Mouse (Mus musculus) embryonic fibroblast, embryonic 13.5 days (primary cell): Measurements from ENCODE around the gene Arid1b. TPM values are rescaled to one million over a fixed set of nuclear protein-coding genes. Genes with fewer than 3 reads are reported as not detected.
"Not testable (repeated sequence)": the region's sequence is repeated elsewhere in the genome, so short reads cannot be mapped to it uniquely, and the experiment has no call there.

Experiments
- H3K27ac ChIP-seq: 2 replicates; pipeline ENCODE4 v1.5.1; 2012; ENCODE audit warnings: low read length, control low read depth, inconsistent platforms; ENCODE audit not compliant: insufficient read depth
- H3K4me1 ChIP-seq: 2 replicates; pipeline ENCODE4 v1.6.1; 2011; ENCODE audit warnings: low read length; ENCODE audit not compliant: control insufficient read depth, insufficient read depth
- H3K4me3 ChIP-seq: 2 replicates; pipeline ENCODE4 v1.5.1; 2011; ENCODE audit warnings: mild to moderate bottlenecking, control low read depth, low read length; ENCODE audit not compliant: insufficient read depth
- CTCF ChIP-seq: IDR thresholded peaks from 2 replicates; pipeline ENCODE4 v1.5.1; 2011; ENCODE audit warnings: mild to moderate bottlenecking, control low read depth, low read length, moderate library complexity, borderline replicate concordance; ENCODE audit not compliant: insufficient read depth
- POLR2A ChIP-seq: IDR thresholded peaks from 2 replicates; pipeline ENCODE4 v1.6.1; 2011; ENCODE audit warnings: low read depth, mild to moderate bottlenecking, control low read depth, low read length, moderate library complexity
- polyA plus RNA-seq: library from polyadenylated mRNA; stranded (reverse); fragments of >200 nt; gene quantifications from 2 replicates; pipeline ENCODE4 v1.2.4, GENCODE M21; 2011; ENCODE audit warnings: low read depth; ENCODE audit not compliant: missing spikeins, insufficient read length

The Arid1b gene
- polyA plus RNA-seq, 1 experiment: 21.7 TPM

- no peak for TF ChIP-seq POLR2A
- no peak for TF ChIP-seq CTCF
- H3K27ac ChIP-seq: no peak overlapping the region
- H3K4me1 ChIP-seq: peaks cover 6% of the 10 kb centered on the region
- H3K4me3 ChIP-seq: no peak overlapping the region
These were observed 84.4 kb downstream of the Arid1b start for GRCm38 (mm10) chr17:5078576-5078975.

DNA sequence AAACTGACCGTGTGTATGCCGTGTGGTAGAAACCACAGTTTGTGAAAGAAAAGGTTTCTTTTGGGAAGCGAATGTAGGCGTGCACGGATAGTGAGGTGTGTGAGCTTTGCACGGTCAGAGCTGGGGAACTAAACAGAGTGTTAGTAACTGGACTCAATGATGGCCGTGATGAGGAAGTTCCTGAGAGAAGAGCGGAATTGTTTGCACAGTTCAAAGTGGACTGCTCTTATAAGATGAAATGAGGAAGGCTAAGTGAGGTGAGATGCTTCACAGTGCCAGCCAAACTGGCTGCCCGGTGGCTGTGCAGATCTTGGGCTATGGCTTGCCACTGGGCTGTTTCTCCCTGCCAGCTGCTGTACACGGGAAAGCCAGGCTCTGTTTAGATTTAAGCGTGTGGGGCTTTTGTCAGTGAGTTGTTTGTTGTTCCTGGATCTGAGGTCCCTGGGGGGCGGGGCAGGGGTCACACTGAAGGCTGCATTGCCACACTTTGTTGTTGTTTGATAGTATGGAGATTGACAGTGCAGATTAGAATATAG is 86.8 kb downstream of the Arid1b start:
- Histone ChIP-seq H3K4me3 (no peak overlapping the region), H3K4me1 (peaks cover 6% of the 10 kb centered on the region), H3K27ac (no peak overlapping the region)
- no peak for TF ChIP-seq CTCF
- no peak for TF ChIP-seq POLR2A

DNA sequence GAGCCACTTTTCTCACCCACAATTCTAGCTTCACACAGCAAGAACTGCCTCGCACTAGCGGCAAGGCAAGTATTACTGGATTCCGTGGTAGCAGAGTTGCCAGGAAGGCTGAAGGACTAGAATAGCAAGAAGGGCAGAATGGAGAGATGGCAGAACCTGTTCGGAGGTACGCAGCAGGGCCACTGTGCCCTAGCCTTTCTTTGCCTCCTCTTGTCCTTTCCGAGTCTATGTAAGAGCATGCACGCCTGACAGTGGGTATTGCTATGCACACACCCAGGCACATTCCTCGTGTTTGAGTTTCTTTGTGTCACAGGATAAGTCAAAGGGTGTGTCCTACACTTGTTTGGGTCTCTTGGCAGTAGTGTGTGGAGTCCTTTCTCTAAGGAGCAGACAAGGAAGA is 88.1 kb downstream of the Arid1b start:
- Histone ChIP-seq H3K27ac (no peak overlapping the region), H3K4me1 (peaks cover 6% of the 10 kb centered on the region), H3K4me3 (no peak overlapping the region)
- no peak for TF ChIP-seq CTCF
- TF ChIP-seq POLR2A: no peak

DNA sequence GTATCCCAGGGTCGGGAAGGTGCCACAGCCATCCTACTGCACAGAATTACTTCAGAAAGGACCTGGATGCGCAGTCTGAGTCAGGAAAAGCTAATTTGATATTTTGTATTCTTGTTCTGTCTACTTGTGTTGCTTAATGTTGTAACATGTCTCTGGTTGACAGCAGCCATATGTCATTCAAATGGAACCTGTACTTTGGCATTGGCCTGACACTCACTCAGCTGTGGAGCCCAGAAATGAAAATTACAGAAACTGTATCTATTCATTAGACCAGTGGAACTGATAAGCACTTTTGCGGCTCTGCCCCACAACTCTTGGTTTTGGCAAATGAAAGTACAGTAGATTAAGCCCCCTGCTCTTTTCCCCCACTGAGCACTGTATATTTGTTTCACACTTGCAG is 89.4 kb downstream of the Arid1b start:
- Histone ChIP-seq H3K27ac (no peak overlapping the region), H3K4me3 (no peak overlapping the region), H3K4me1 (peaks cover 6% of the 10 kb centered on the region)
- TF ChIP-seq POLR2A: no peak
- TF ChIP-seq CTCF: no peak

- H3K4me3 ChIP-seq: no peak overlapping the region
- no peak for TF ChIP-seq CTCF
- no peak overlapping the region for H3K27ac ChIP-seq
- H3K4me1 ChIP-seq: peaks cover 6% of the 10 kb centered on the region
These were observed 90.0 kb downstream of the Arid1b start for GRCm38 (mm10) chr17:5084139-5084538.

DNA sequence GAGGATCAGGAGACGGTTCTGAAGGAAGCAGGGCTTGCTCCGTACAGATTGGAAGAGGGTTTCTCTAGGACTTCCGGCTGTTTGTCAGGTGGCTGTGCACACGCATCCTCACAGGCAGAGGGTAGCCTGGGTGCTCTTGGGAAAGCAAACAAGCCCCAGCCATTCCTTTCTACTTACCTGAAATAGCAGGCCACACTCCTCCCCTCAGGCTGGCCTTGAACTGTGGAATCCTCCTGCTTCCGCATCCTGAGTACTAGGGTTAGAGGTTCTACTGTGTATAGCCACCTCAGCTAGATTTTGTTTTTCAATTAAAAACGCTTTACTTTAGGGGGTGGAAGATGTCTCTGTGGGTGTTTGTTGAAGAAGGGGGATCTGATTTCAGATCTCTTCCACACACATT is 90.9 kb downstream of the Arid1b start:
- H3K4me3 ChIP-seq: no peak overlapping the region
- H3K4me1 ChIP-seq: peaks cover 6% of the 10 kb centered on the region
- TF ChIP-seq POLR2A (no peak), CTCF (no peak)
- no peak overlapping the region for H3K27ac ChIP-seq

DNA sequence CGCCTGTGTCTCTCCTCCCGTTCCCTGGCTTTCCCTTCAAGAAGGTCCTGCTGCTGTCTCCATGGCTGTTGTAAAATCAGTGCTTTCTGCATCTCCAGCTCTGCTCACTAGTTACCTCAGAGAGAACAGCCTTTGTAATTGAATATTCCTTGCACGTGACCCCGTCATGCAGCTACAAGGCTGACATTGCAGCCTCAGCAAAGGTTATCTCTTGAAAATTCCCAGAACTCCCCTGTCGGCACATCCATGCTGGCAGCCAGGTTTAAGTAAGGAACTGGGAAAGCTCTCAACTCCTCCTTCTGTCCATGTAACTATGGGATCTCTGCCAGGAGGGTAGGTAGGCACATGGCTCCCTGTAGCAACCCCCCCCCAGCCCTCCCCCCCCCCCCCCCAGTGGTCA is 91.8 kb downstream of the Arid1b start:
- TF ChIP-seq POLR2A (no peak), CTCF (no peak)
- peaks cover 6% of the 10 kb centered on the region for H3K4me1 ChIP-seq

GRCm38 (mm10) chr17:5088241-5088640 is 94.1 kb downstream of the Arid1b start:
- H3K27ac ChIP-seq, H3K4me3 ChIP-seq, H3K4me1 ChIP-seq: not testable (repeated sequence)

More for the DNA sequence above, 91.8 kb downstream of the Arid1b start:
- Histone ChIP-seq H3K4me3 (no peak overlapping the region), H3K27ac (no peak overlapping the region)

DNA sequence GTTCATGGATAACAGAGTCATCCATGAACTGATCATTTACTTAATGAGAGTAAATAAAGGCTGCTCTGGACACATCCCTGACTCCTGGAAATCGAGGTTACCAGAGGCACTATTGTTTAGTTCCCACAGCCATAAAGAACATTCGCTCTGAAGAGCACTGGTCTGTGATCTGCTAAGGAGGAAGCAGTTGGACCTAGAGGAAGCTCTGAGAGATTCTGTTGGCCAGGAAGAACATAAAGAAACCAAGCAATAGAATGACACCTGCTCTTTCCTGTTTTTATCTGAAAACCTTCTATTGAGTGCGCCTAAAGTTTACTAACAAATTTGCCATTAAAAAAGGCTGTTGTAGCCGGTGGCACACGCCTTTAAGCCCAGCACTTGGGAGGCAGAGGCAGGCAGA is 94.7 kb downstream of the Arid1b start:
- no peak overlapping the region for H3K27ac ChIP-seq
- H3K4me1 ChIP-seq: no peaks in the 10 kb centered on the region
- no peak for TF ChIP-seq CTCF
- TF ChIP-seq POLR2A: no peak
- H3K4me3 ChIP-seq: no peak overlapping the region

DNA sequence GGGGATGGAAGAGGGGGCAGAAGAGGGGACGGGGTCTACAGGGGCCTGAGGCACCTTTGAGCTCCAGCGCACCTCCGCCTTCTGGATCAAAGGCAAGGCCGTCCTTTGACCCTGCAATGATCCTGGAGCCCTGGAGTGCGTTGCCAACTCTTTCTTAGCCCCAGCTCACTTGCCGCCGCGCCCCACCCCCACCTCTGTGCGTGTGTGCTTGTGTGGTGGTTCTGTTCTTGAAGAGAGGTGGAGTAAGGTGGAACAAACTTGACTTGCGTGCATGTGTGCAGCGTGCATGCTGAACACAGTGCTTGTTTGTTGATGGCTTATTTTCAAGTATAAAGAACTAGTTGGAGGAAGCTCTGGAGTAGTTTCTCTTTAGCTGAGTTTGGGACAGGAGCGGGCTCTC is 95.4 kb downstream of the Arid1b start:
- H3K27ac ChIP-seq: no peak overlapping the region
- H3K4me3 ChIP-seq: no peak overlapping the region
- H3K4me1 ChIP-seq: no peaks in the 10 kb centered on the region
- TF ChIP-seq CTCF (no peak), POLR2A (no peak)

DNA sequence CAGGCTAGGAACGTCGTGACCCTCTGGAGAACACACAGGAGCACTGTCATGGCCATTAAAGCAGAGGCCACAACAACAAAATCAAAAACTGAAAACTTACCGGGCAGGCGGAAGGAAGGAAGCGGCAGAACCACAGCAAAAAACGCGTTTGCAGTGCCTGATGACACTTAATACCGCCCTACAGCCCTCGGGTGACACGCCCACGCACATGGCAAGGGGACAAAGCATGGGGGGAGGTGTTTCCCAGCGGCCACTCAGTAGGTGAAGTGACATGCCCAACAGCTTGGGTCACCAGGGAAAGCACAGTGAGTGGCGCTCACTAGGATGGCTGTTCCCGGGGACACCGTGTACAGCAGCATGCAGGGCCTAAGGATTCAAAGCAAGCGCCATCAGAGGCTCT is 97.4 kb downstream of the Arid1b start:
- TF ChIP-seq CTCF (no peak), POLR2A (no peak)
- Histone ChIP-seq H3K27ac (no peak overlapping the region), H3K4me3 (no peak overlapping the region), H3K4me1 (no peaks in the 10 kb centered on the region)
